In genomic region chr11:45752791-45753190, GRCm38 (mm10) we compare ENCODE assay signal across 18 mouse cellular contexts.
DNase-seq lines count a peak whose midpoint lies in the region; ATAC-seq and TF ChIP-seq lines count a peak whose summit lies in the region.
"Had no signal": no experiment of that assay in that cellular context is flagged by ENCODE, and none has a peak within 500 bp of the region (broad histone marks: within the 10 kb centered on the region; RNA-seq: fewer than 3 reads in every experiment).

No protein-coding gene starts in this region.

- TF ChIP-seq CTCF in CH12.LX (conservative IDR thresholded peaks at IDR 0.05 in 1 of 2, IDR thresholded peaks at IDR 0.05 in 1 of 2; ENCODE audit: low read depth in 2 of 2, low read length in 2 of 2): no peak
- no peak for TF ChIP-seq CTCF in thymus, adult 2 months (IDR thresholded peaks at IDR 0.05; ENCODE audit: borderline replicate concordance, control insufficient read depth, extremely low read depth, insufficient read depth, low read length, poor library complexity)

- peak; percentile 12 to 14 for DNase-seq in B cell, adult 2 months
- peak; percentile 55 for DNase-seq in CH12.LX (ENCODE audit: extremely low read depth)
- no peak for DNase-seq in midbrain, embryonic 14.5 days
- DNase-seq in thymus, adult 2 months: no peak
- DNase-seq in spleen, postnatal 36 days (ENCODE audit: low spot score in 2 of 2): no peak
- DNase-seq: adrenal gland, postnatal 25 days; cerebellum, adult 11 months; right cerebral cortex, postnatal 4 days had no signal

- in situ Hi-C loops in CH12.LX (cut with MboI; ENCODE audit: low pct_ligation_motif_present, low pct_unique_long_range_greater_than_20kb, low sequenced_read_pairs): no loop called here

- H3K4me1 ChIP-seq in CH12.LX (ENCODE audit: control insufficient read depth in 1 of 2, insufficient read depth in 2 of 2): peaks cover 3 to 22% of the 10 kb centered on the region in 2 experiments; a peak in 3 of 4 replicates
- H3K4me1 ChIP-seq in midbrain, embryonic 14.5 days (ENCODE audit: control insufficient read depth, insufficient read depth, low read length): no peaks in the 10 kb centered on the region
- H3K4me1 ChIP-seq in thymus, adult 2 months (replicated peaks; ENCODE audit: control insufficient read depth, insufficient read depth, low read length): no peaks in the 10 kb centered on the region
- H3K4me1 ChIP-seq: embryonic facial prominence, embryonic 12.5 days; forebrain, embryonic 12.5 days; heart, embryonic 12.5 days; liver, embryonic 13.5 days; midbrain, embryonic 15.5 days; neural tube, embryonic 13.5 days had no signal

- dilution Hi-C loops in CH12.LX (cut with MboI; ENCODE audit: extremely low pct_ligation_motif_present, extremely low pct_unique_long_range_greater_than_20kb, low sequenced_read_pairs): no loop called here

- peak overlapping the region; percentile 47; the same call in 1 of the 2 replicates for H3K4me2 ChIP-seq in CH12.LX (ENCODE audit: insufficient read depth, low read depth, poor library complexity, severe bottlenecking)
- H3K4me2 ChIP-seq in midbrain, embryonic 14.5 days (ENCODE audit: low read length): no peak overlapping the region
- H3K4me2 ChIP-seq: embryonic facial prominence, embryonic 12.5 days; forebrain, embryonic 12.5 days; heart, embryonic 12.5 days; limb, embryonic 12.5 days; liver, embryonic 13.5 days; midbrain, embryonic 15.5 days; neural tube, embryonic 13.5 days had no signal

- H3K79me2 ChIP-seq in CH12.LX (replicated peaks; ENCODE audit: control insufficient read depth, extremely low read depth, insufficient read depth, poor library complexity, severe bottlenecking): no peaks in the 10 kb centered on the region

- no peak overlapping the region for H3K27ac ChIP-seq in CH12.LX (ENCODE audit: insufficient read depth, low read depth)
- no peak overlapping the region for H3K27ac ChIP-seq in midbrain, embryonic 14.5 days (replicated peaks; ENCODE audit: low read depth, low read length)
- no peak overlapping the region for H3K27ac ChIP-seq in thymus, adult 2 months (ENCODE audit: control insufficient read depth, insufficient read depth, low read length)
- H3K27ac ChIP-seq: embryonic facial prominence, embryonic 12.5 days; forebrain, embryonic 12.5 days; layer of hippocampus, adult 2 months; limb, embryonic 12.5 days; liver, embryonic 13.5 days; midbrain, embryonic 15.5 days; neural tube, embryonic 13.5 days had no signal

- 65% methylated on average over 2 of the region's 2 CpGs for WGBS in midbrain, embryonic 14.5 days
- WGBS in thymus, adult 2 months: 14% methylated on average over 2 of the region's 2 CpGs

- H3K9ac ChIP-seq in CH12.LX (ENCODE audit: insufficient read depth, low read depth): peak overlapping the region; percentile 22; the same call in 1 of the 2 replicates
- no peak overlapping the region for H3K9ac ChIP-seq in midbrain, embryonic 14.5 days (replicated peaks; ENCODE audit: low read length)
- H3K9ac ChIP-seq: embryonic facial prominence, embryonic 12.5 days; forebrain, embryonic 12.5 days; heart, embryonic 12.5 days; limb, embryonic 12.5 days; liver, embryonic 13.5 days; midbrain, embryonic 15.5 days; neural tube, embryonic 13.5 days had no signal

- no peaks in the 10 kb centered on the region for H3K27me3 ChIP-seq in CH12.LX (replicated peaks)
- H3K27me3 ChIP-seq in midbrain, embryonic 14.5 days (ENCODE audit: control insufficient read depth, insufficient read depth, low read length): no peaks in the 10 kb centered on the region
- no peaks in the 10 kb centered on the region for H3K27me3 ChIP-seq in thymus, adult 2 months (ENCODE audit: control insufficient read depth, insufficient read depth, low read length)
- H3K27me3 ChIP-seq: embryonic facial prominence, embryonic 12.5 days; forebrain, embryonic 12.5 days; heart, embryonic 12.5 days; limb, embryonic 12.5 days; liver, embryonic 13.5 days; midbrain, embryonic 15.5 days; neural tube, embryonic 13.5 days had no signal

- H3K4me3 ChIP-seq in CH12.LX (replicated peaks in 1 of 3; ENCODE audit: low read depth in 2 of 3, low read length in 2 of 3, poor library complexity in 1 of 3): no peak overlapping the region
- H3K4me3 ChIP-seq in midbrain, embryonic 14.5 days (replicated peaks; ENCODE audit: low read depth, low read length): no peak overlapping the region
- no peak overlapping the region for H3K4me3 ChIP-seq in thymus, adult 2 months (ENCODE audit: control insufficient read depth, insufficient read depth, low read length)
- H3K4me3 ChIP-seq: embryonic facial prominence, embryonic 12.5 days; forebrain, embryonic 12.5 days; heart, embryonic 12.5 days; layer of hippocampus, adult 2 months; limb, embryonic 12.5 days; liver, embryonic 13.5 days; midbrain, embryonic 15.5 days; neural tube, embryonic 13.5 days had no signal

- no peaks in the 10 kb centered on the region for H3K36me3 ChIP-seq in CH12.LX (replicated peaks in 1 of 2; ENCODE audit: control insufficient read depth in 1 of 2, insufficient read depth in 1 of 2, low read length in 1 of 2)
- H3K36me3 ChIP-seq in midbrain, embryonic 14.5 days (ENCODE audit: control insufficient read depth, insufficient read depth, low read length): no peaks in the 10 kb centered on the region
- H3K36me3 ChIP-seq in thymus, adult 2 months (ENCODE audit: control insufficient read depth, insufficient read depth, low read length): no peaks in the 10 kb centered on the region
- H3K36me3 ChIP-seq: embryonic facial prominence, embryonic 12.5 days; forebrain, embryonic 12.5 days; heart, embryonic 12.5 days; limb, embryonic 12.5 days; liver, embryonic 13.5 days; midbrain, embryonic 15.5 days; neural tube, embryonic 13.5 days had no signal

- peak; percentile 79 for TF ChIP-seq EP300 in CH12.LX (IDR thresholded peaks at IDR 0.05; ENCODE audit: low read length)

- no peaks in the 10 kb centered on the region for H3K9me3 ChIP-seq in CH12.LX (replicated peaks; ENCODE audit: low read length)
- H3K9me3 ChIP-seq in midbrain, embryonic 14.5 days (ENCODE audit: control insufficient read depth, low read length): no peaks in the 10 kb centered on the region
- H3K9me3 ChIP-seq: embryonic facial prominence, embryonic 12.5 days; forebrain, embryonic 12.5 days; heart, embryonic 12.5 days; limb, embryonic 12.5 days; liver, embryonic 13.5 days; midbrain, embryonic 15.5 days; neural tube, embryonic 13.5 days had no signal

- peak; percentile 83 for ATAC-seq in granulocyte monocyte progenitor cell, adult 5-6 weeks (replicated peaks; ENCODE audit: poor library complexity, severe bottlenecking)
- ATAC-seq in megakaryocyte progenitor cell, adult 5-6 weeks (replicated peaks; ENCODE audit: poor library complexity): peak; percentile 62
- no peak for ATAC-seq in midbrain, embryonic 14.5 days (ENCODE audit: low FRiP score, low TSS enrichment)

- no peak for TF ChIP-seq RAD21 in CH12.LX (IDR thresholded peaks at IDR 0.05; ENCODE audit: low read depth, low read length)

- TF ChIP-seq POLR2A in CH12.LX (IDR thresholded peaks at IDR 0.05; ENCODE audit: low read depth, low read length): peak; percentile 35; the same call in 1 of the 2 replicates
- TF ChIP-seq POLR2A in thymus, adult 2 months (IDR thresholded peaks at IDR 0.05; ENCODE audit: control insufficient read depth, extremely low read depth, insufficient read depth, low read length, poor library complexity): no peak

TF ChIP-seq in CH12.LX, 34 proteins besides CTCF, POLR2A, EP300 and RAD21:
- TF ChIP-seq ZNF384 (IDR thresholded peaks at IDR 0.05; ENCODE audit: low read depth, low read length) (no peak), IRF4 (IDR thresholded peaks at IDR 0.05; ENCODE audit: low read depth, low read length) (0 out of 2 replicates have a peak, but pooled peaks have one; percentile 43), ETS1 (conservative IDR thresholded peaks at IDR 0.05; ENCODE audit: low read depth, low read length) (0 out of 2 replicates have a peak, but pooled peaks have one; percentile 41), TBP (conservative IDR thresholded peaks at IDR 0.05; ENCODE audit: low read depth, low read length) (peak; percentile 76; the same call in 1 of the 2 replicates), USF1 (IDR thresholded peaks at IDR 0.05; ENCODE audit: low read depth, low read length) (no peak), TCF12 (IDR thresholded peaks at IDR 0.05; ENCODE audit: low read depth, low read length) (peak; percentile 4; the same call in 1 of the 2 replicates), MEF2A (IDR thresholded peaks at IDR 0.05; ENCODE audit: borderline replicate concordance, low read depth, low read length) (peak; percentile 98), JUN (IDR thresholded peaks at IDR 0.05; ENCODE audit: insufficient read depth, low read depth, low read length) (peak; percentile 100), JUND (conservative IDR thresholded peaks at IDR 0.05; ENCODE audit: low read depth, low read length) (peak; percentile 98), MAFK (IDR thresholded peaks at IDR 0.05; ENCODE audit: insufficient replicate concordance, low read length) (no peak), SMC3 (IDR thresholded peaks at IDR 0.05; ENCODE audit: low read depth, low read length) (no peak), MYC (IDR thresholded peaks at IDR 0.05; ENCODE audit: low read depth, low read length) (0 out of 2 replicates have a peak, but pooled peaks have one; percentile 9), ELF1 (IDR thresholded peaks at IDR 0.05; ENCODE audit: low read depth, low read length) (no peak), MAZ (IDR thresholded peaks at IDR 0.05; ENCODE audit: low read depth, low read length) (no peak)

Comparison
In these comparisons a context has a peak if more than half of its experiments do, and no peak if none do; other contexts are left out.
1. DNase-seq: peak in B cell, adult 2 months (2 of 2) and CH12.LX (single experiment); none in midbrain, embryonic 14.5 days (single experiment), thymus, adult 2 months (single experiment) and spleen, postnatal 36 days (0 of 2).